Mouse (Mus musculus) stomach, embryonic 15.5 days (tissue): ENCODE data around the gene Nccrp1. TPM values are rescaled to one million over a fixed set of nuclear protein-coding genes. Genes with fewer than 3 reads are reported as not detected.
A peak's percentile ranks its signal among the peaks of the same experiment; 100 is the strongest.

ENCODE experiments used
- ATAC-seq: fragments of 200-750 bp; cut with Nextera tagmentation; 2 replicates; pipeline ENCODE4 v1.8.0; 2017; ENCODE audit warnings: low read depth, moderate number of reproducible peaks, moderate TSS enrichment; ENCODE audit not compliant: insufficient read depth, low FRiP score
- H3K27ac ChIP-seq: fragments of 300-500 bp; sonication (generic); 2 replicates; pipeline ENCODE4 v1.5.1; 2015; ENCODE audit warnings: mild to moderate bottlenecking, inconsistent platforms
- H3K27me3 ChIP-seq: fragments of 300-500 bp; sonication (generic); replicated peaks from 2 replicates; pipeline ENCODE4 v1.6.1; 2015; ENCODE audit warnings: inconsistent platforms
- H3K36me3 ChIP-seq: fragments of 300-500 bp; sonication (generic); 2 replicates; pipeline ENCODE4 v1.6.1; 2015; ENCODE audit warnings: inconsistent platforms
- H3K4me1 ChIP-seq: fragments of 300-500 bp; sonication (generic); 2 replicates; pipeline ENCODE4 v1.6.1; 2015; ENCODE audit warnings: inconsistent platforms
- H3K4me2 ChIP-seq: fragments of 300-500 bp; sonication (generic); 2 replicates; pipeline ENCODE4 v1.6.1; 2015; ENCODE audit warnings: mild to moderate bottlenecking, inconsistent platforms
- H3K4me3 ChIP-seq: fragments of 300-500 bp; sonication (generic); replicated peaks from 2 replicates; pipeline ENCODE4 v1.5.1; 2015; ENCODE audit warnings: inconsistent platforms
- H3K9ac ChIP-seq: fragments of 300-500 bp; sonication (generic); 2 replicates; pipeline ENCODE4 v1.6.1; 2015; ENCODE audit warnings: inconsistent platforms
- H3K9me3 ChIP-seq: fragments of 300-500 bp; sonication (generic); 2 replicates; pipeline ENCODE4 v1.6.1; 2016; ENCODE audit warnings: inconsistent platforms
- WGBS: fragments of 180-500 bp; shearing (Covaris S2); methylation state at CpG from one replicate; pipeline ENCODE4 v1.1.7; 2015; 5-methylcytosine and 5-hydroxymethylcytosine counted together
- polyA plus RNA-seq: library from polyadenylated mRNA; unstranded; fragments of >200 nt; fragmentation: Nextera tagmentation; extraction: Ambion mirVana; gene quantifications from 2 replicates; pipeline ENCODE4 v1.2.1, GENCODE M21; 2015

The Nccrp1 gene
- polyA plus RNA-seq, 1 experiment from 2014 or later: 6.1 TPM

DNA sequence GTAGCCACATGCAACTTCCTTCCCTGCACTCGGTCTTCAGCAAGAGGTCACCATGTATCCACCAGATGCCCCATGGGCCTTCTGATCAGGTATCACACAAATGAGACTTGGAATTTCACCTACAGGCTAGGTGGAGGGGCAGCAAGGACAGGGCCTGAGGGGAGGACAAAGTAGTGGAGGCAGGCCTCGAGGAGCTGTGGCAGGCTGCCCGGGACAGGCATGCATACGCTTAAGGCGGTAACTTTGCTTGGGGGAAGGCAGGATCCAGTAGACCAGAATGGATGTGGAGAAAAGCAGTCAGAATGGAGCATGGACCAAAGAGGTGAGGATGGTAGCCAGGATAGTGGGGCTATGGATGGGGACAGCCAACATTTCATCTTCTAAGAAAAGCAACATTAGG is 32.8 kb upstream of the Nccrp1 start:
- Histone ChIP-seq H3K36me3 (no peaks in the 10 kb centered on the region), H3K4me2 (no peak overlapping the region), H3K9me3 (no peaks in the 10 kb centered on the region), H3K9ac (no peak overlapping the region), H3K27me3 (no peaks in the 10 kb centered on the region), H3K27ac (no peak overlapping the region), H3K4me1 (peaks cover 73% of the 10 kb centered on the region), H3K4me3 (no peak overlapping the region)
- WGBS: 70% methylated on average over 5 of the region's 5 CpGs
- no peak for ATAC-seq

DNA sequence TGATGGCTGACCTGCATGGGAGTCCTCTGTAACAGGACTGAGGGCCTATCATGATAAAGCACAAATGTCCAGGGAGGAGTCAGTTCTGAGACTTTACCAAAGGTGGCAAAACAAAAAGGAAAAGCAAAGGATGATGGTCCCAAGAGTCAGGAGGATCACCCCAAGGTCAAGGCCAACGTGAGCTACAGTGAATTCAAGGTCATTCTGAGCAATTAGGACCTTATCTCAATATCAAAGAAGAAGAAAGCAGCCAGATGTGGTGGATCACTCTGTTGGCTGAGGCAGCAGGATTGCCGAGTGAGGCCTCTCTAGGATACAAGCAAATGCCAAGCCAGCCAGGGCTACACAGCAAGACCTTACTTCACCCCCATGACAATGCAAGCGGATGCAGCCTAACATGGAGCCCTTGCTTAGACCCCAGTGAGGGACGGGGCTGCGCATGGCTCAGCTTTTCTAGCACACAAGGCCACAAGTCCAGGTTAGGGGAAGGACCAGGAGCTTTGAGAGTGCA is 31.5 kb upstream of the Nccrp1 start:
- H3K4me1 ChIP-seq: peaks cover 68% of the 10 kb centered on the region

DNA sequence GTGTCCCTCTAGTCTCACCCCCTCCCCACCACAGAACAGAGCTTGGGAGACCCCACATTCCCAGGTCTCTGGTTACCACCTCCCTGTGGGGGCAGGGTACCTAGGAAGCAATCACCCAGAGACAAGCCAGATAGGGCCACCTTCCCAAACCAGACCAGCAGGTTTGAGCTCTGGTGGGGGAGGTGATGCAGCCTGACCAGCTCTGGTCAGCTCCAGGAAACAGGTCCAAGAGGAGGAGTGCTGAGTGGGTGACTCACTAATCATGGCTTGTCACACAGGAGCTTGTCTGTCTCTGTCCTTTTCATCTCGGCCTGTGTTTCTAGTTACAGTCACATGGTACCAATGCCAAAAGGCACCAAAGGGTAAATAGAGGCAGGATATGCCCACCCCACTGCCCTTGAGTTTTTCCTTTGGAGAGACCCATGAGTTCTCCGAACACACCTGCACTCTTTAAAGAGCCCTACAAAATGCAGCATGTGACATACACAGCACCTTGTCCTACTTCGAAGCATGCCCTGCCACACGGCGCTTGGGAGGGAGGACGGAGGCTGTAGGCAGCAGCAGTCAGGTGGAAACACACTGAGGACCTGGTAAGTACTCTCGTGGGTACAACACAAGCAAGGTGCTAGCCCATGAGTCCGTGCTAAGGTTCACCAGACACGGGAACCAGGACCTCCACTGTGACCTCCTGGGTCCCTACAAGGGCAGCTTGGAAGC is 30.9 kb upstream of the Nccrp1 start:
- Histone ChIP-seq H3K27me3 (no peaks in the 10 kb centered on the region), H3K36me3 (no peaks in the 10 kb centered on the region), H3K4me2 (peak overlapping the region; percentile 31; the same call in 1 of the 2 replicates), H3K9me3 (no peaks in the 10 kb centered on the region), H3K9ac (no peak overlapping the region), H3K27ac (peak overlapping the region; percentile 92), H3K4me1 (peaks cover 68% of the 10 kb centered on the region), H3K4me3 (no peak overlapping the region)
- ATAC-seq: peak; percentile 65
- WGBS: 54% methylated on average over 9 of the region's 9 CpGs

More for the DNA sequence above, 31.5 kb upstream of the Nccrp1 start:
- WGBS: 67% methylated on average over 5 of the region's 5 CpGs
- Histone ChIP-seq H3K9me3 (no peaks in the 10 kb centered on the region), H3K27ac (peak overlapping the region; percentile 92), H3K4me3 (no peak overlapping the region), H3K27me3 (no peaks in the 10 kb centered on the region), H3K4me2 (no peak overlapping the region), H3K36me3 (no peaks in the 10 kb centered on the region), H3K9ac (no peak overlapping the region)
- ATAC-seq: no peak

DNA sequence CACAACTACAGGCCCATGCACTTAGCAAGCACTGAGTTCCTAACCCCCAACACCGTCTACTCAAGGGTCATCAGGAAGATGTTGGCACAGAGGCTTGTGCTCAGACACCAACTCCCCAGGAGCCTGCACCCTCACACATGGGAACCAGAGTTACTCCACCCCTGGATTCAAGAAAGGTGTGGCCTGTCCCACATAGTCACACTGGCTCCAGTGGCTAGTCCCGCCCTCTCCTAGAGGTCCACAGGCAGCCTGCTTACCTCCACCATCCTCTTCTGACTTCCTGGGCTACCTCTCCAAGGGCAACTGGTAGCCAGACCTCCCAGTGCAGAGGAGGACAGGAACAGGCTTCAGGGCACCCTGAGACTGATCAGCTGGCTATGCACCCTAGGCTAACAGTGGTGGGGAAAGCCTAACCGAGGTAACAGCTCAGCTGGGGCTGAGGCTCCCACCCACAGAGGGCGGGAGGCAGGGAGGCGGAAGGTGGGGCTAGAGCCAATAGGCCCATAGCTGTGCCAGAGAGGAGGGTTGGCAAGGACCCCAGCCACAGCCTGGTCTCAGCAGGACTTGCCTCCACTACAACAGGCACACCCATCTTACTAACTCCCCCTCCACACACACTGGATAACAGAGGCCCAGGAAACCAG is 29.3 kb upstream of the Nccrp1 start:
- Histone ChIP-seq H3K9ac (no peak overlapping the region), H3K27ac (peak overlapping the region; percentile 92)
- 58% methylated on average over 5 of the region's 5 CpGs for WGBS

DNA sequence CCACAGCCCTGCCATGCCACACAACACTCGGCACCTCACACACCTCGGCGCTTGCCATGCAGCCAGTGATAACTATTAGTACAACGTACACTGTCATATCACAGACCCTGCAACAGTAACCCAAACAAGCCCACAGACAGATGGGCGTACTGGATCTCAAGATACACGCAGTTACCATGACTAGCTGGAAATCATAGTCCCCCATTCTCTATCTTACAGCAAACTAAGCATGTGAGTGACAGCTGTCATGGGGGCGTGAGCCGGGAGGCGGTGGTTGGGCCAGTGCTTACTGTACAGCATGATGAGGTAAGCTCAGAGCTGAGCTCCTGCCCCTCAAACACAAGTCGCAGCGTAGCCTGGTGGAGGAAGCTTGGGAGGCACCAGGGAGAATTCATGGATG is 28.5 kb upstream of the Nccrp1 start:
- H3K4me3 ChIP-seq: no peak overlapping the region
- no peaks in the 10 kb centered on the region for H3K27me3 ChIP-seq
- ATAC-seq: no peak
- no peaks in the 10 kb centered on the region for H3K36me3 ChIP-seq
- H3K27ac ChIP-seq: 0 out of 2 replicates have a peak overlapping the region, but pooled peaks have one; percentile 0
- 77% methylated on average over 11 of the region's 11 CpGs for WGBS
- no peaks in the 10 kb centered on the region for H3K9me3 ChIP-seq
- no peak overlapping the region for H3K9ac ChIP-seq
- no peak overlapping the region for H3K4me2 ChIP-seq
- peaks cover 81% of the 10 kb centered on the region for H3K4me1 ChIP-seq

More for the DNA sequence above, 29.3 kb upstream of the Nccrp1 start:
- Histone ChIP-seq H3K4me3 (no peak overlapping the region; the same call in 1 of the 2 replicates), H3K27me3 (no peaks in the 10 kb centered on the region), H3K36me3 (no peaks in the 10 kb centered on the region), H3K9me3 (no peaks in the 10 kb centered on the region), H3K4me1 (peaks cover 76% of the 10 kb centered on the region), H3K4me2 (peak overlapping the region; percentile 31; the same call in 1 of the 2 replicates)
- ATAC-seq: peak; percentile 67

DNA sequence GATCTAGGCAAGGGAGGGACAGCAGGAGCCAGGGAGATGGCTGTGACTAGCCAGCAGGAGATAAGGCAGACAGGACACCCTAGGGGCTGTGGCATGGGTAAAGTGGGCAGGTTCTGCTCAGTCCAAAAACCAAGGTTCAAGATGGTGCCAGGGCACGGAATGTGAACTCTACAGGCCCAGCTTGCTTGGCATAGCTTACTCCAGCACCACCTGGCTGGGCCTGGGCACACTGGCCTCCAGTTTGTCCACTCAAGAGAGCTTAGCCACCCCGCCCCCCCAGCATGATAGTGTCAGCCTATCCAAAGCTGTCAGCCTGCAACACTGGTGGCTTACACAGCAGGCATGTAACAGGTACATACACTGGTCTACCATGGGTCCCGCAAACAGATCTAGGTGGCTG is 26.2 kb upstream of the Nccrp1 start:
- no peak for ATAC-seq

DNA sequence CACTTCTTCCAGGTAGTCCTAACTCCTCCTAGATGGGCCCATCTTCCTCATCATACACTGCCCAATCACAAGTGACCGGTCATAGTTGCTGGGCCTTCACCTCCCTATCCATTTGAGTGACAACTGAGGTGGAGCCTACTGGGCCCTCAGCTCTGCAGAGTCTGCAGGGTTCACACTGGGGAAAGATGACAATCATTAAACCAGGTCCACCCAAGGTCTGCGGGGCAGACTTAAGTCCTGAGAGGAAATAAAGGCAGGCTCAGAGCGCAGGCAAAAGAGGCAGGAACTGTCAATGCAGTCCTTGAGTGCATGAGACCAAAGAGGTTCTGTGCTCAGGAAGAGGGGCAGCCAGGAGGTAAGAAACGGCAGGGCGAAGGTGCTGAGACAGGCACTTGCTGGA is 25.6 kb upstream of the Nccrp1 start:
- H3K27me3 ChIP-seq: no peaks in the 10 kb centered on the region
- H3K4me3 ChIP-seq: no peak overlapping the region
- H3K27ac ChIP-seq: peak overlapping the region; percentile 95
- ATAC-seq: no peak
- 74% methylated on average over 5 of the region's 5 CpGs for WGBS
- peaks cover 4% of the 10 kb centered on the region for H3K36me3 ChIP-seq
- H3K9ac ChIP-seq: no peak overlapping the region
- H3K4me2 ChIP-seq: no peak overlapping the region
- H3K9me3 ChIP-seq: no peaks in the 10 kb centered on the region
- peaks cover 70% of the 10 kb centered on the region for H3K4me1 ChIP-seq

More for the DNA sequence above, 26.2 kb upstream of the Nccrp1 start:
- H3K27me3 ChIP-seq: no peaks in the 10 kb centered on the region
- H3K9ac ChIP-seq: no peak overlapping the region
- H3K9me3 ChIP-seq: no peaks in the 10 kb centered on the region
- H3K4me1 ChIP-seq: peaks cover 75% of the 10 kb centered on the region
- 91% methylated on average over 3 of the region's 3 CpGs for WGBS
- H3K36me3 ChIP-seq: no peaks in the 10 kb centered on the region; the same call in 1 of the 2 replicates
- no peak overlapping the region for H3K4me3 ChIP-seq
- no peak overlapping the region for H3K4me2 ChIP-seq
- H3K27ac ChIP-seq: peak overlapping the region; percentile 95; the same call in 1 of the 2 replicates

DNA sequence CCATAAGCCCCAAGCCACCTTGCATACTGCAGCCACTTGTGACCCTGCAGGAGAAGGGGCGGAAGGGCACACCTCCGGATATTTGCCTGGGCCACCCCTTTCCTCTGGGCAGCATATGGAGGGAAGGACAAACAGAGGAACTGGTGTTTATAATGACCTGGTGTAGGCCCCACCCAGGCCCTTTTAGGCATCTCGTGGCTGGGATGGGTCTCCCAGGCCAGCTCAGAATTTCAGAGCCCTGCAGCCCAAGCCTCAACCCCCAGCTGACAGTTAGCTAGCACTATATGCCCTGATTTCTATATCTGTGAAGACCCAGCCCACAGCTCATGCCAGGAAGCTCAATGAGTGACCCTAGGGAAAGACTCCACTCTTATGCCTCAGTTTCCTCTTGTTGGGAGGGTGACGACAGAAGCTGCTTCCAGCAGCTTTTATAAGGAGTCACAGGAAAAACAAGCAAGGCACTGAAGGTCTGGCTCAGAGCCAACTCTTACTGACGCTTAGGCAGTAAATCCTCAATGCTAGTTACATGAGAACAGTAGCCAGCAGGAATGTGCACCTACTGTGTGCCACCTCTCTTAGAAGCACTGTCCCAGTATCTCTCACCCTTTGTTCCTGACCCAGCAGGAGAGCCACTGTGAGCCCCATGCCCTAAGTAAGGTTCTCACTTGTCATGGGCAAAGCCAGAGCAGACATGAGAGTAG is 24.1 kb upstream of the Nccrp1 start:
- no peaks in the 10 kb centered on the region for H3K9me3 ChIP-seq
- H3K4me1 ChIP-seq: peaks cover 55% of the 10 kb centered on the region
- H3K4me2 ChIP-seq: peak overlapping the region; percentile 43
- peaks cover 16% of the 10 kb centered on the region for H3K36me3 ChIP-seq
- H3K9ac ChIP-seq: no peak overlapping the region
- H3K4me3 ChIP-seq: no peak overlapping the region
- ATAC-seq: peak; percentile 6; the same call in 1 of the 2 replicates
- 37% methylated on average over 5 of the region's 5 CpGs for WGBS
- peak overlapping the region; percentile 95 for H3K27ac ChIP-seq
- H3K27me3 ChIP-seq: no peaks in the 10 kb centered on the region

DNA sequence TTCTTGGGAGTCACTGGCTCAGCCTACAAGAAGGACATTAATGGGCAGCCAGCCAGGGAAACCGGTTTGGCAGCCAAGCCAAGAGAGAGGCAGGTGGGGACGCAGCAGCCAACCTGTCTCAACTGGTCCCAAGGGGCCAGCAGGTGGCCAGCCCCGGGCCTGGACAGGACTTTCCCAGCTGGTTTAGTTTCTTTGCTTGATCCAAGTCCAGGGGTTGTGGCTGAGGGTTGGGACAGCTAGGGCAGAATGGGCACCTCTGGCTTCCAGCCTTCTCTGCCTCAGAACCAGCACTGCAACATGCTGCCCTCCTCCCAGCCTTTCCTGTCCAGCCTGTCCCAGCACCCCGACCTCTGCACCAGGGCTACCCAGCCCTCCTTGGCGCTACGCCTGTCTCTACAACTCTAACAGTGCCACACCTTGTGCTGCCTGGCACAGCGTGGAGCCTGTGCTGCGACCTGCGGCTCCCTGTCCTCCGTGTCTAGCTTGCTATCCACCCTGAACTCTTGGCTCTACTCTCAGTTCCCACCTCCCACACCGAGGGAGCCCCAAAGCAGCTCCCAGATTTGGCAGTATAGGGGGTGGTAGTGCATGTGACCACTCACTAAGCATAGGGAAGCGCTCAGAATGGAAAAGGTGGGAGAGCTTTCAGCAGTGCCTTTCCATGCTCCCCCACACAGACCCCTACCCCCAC is 23.4 kb upstream of the Nccrp1 start:
- ATAC-seq: peak; percentile 84
- 52% methylated on average over 12 of the region's 12 CpGs for WGBS
- H3K4me2 ChIP-seq: peak overlapping the region; percentile 43
- H3K27me3 ChIP-seq: no peaks in the 10 kb centered on the region
- no peaks in the 10 kb centered on the region for H3K9me3 ChIP-seq
- peaks cover 19% of the 10 kb centered on the region for H3K36me3 ChIP-seq
- no peak overlapping the region for H3K4me3 ChIP-seq
- peak overlapping the region; percentile 95 for H3K27ac ChIP-seq
- H3K9ac ChIP-seq: no peak overlapping the region
- peaks cover 51% of the 10 kb centered on the region for H3K4me1 ChIP-seq

DNA sequence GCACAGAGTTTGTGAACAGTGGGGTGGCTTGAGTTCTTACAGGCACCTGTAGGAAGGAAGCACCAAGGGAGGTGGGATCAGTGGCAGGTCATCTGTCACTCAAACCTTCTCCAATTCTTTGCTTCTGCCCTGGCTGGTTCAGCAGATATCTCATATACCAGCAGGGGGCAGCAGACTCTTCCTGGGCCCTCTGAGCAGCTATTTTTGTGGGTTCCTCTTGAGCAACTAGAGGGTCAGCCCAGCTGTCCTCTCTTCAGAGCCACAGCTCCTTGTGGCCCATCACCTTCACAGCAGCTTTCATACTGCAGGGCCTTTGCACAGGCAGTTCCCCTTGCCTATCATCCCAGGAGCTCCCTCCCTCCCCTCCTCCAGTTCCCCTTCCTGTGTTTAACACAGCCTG is 21.2 kb upstream of the Nccrp1 start:
- Histone ChIP-seq H3K27ac (peak overlapping the region; percentile 7; the same call in 1 of the 2 replicates), H3K4me3 (no peak overlapping the region), H3K36me3 (peaks cover 33% of the 10 kb centered on the region), H3K9ac (no peak overlapping the region), H3K4me1 (peaks cover 36% of the 10 kb centered on the region), H3K9me3 (no peaks in the 10 kb centered on the region), H3K27me3 (no peaks in the 10 kb centered on the region), H3K4me2 (no peak overlapping the region)
- ATAC-seq: no peak

DNA sequence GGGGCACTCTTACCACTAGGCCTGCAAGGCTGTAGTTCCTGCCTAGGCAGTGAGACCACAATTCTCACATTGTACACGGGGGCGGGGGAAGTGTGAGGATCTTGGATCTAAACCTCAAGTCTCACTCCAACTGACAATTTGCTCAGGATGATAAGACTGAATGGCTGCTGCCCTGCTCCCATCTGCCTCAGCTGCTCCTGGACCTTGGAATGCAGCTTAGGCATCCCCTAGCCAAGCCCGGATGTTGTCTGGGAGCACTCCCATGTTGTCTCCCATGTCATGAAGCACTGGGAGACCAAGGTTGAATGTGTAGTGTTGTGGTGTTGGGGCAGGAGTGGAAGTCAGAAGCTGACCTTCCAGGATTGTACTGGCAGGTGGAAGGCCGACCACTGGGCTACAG is 20.5 kb upstream of the Nccrp1 start:
- peaks cover 31% of the 10 kb centered on the region for H3K4me1 ChIP-seq
- H3K4me3 ChIP-seq: no peak overlapping the region
- H3K27ac ChIP-seq: no peak overlapping the region
- peaks cover 37% of the 10 kb centered on the region for H3K36me3 ChIP-seq
- ATAC-seq: no peak
- no peaks in the 10 kb centered on the region for H3K9me3 ChIP-seq
- WGBS: 82% methylated on average over 4 of the region's 4 CpGs
- no peaks in the 10 kb centered on the region for H3K27me3 ChIP-seq
- H3K4me2 ChIP-seq: no peak overlapping the region
- H3K9ac ChIP-seq: no peak overlapping the region
